Mouse (Mus musculus): ENCODE results near the gene Ccdc158. TPM values are rescaled to one million over a fixed set of nuclear protein-coding genes. Genes with fewer than 3 reads are reported as not detected.

Gene Ccdc158
- under 1 TPM; 0.16 to 0.24 TPM for total RNA-seq (2021)

DNA sequence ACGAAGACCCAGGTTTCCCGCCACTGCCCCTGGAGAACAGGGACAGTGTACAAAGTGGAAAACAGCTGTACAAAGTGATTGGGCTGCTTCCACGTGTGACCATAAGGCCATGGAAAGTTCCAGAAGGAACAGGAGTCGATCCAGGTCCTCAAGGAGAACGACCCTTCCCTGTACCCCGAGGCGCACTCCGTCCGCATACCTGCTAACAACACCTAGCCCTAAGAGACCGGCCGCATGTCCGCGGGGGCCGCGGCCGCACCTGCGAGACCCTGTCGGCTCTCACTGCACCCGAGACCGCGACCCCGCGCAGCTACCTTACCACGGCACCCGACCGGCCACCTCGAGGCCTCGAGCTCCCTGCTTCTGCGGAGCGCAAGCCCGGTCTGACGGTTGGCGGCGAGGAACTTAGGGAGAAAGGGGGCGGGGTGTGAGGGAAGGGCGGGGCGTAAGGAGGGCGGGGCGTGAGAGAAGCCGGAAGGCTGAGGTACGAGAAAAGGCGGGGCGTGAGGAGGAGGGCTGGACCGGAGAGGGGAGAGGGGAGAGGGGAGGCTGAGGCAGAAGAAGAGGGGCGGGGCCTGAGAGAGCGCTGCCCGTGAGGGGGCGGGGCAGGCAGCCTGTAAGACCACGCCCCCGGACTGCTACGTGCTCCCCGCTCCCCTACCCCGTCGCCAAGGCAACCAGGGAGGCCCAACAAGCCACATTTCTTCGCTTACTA is at the start of gene Ccdc158:
TSS of gene Ccdc158 (minus strand) at position 413 of the 715 bp plus-strand sequence.
- DNase-seq, result peak; percentile 71

DNA sequence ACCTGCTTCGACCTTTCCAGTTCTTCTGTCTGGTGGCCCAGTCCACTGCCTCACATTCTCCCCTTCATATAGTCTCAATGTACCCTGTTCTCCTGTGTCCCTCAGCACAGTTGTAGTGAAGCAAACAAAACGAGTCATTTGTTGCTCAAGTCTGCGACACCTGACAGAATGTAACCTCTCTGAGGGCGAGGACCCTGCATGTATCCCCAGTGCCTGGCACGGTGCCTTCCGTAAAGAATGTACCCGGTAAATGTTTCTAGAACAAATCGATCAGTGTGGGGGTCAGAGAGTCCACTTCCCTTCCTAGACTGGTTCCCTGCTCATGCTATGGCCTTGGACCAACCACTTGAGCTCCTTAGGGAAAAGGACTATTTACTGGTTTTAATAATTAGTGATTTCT is 46.5 kb upstream of the Ccdc158 start:
- DNase-seq, result no peak

DNA sequence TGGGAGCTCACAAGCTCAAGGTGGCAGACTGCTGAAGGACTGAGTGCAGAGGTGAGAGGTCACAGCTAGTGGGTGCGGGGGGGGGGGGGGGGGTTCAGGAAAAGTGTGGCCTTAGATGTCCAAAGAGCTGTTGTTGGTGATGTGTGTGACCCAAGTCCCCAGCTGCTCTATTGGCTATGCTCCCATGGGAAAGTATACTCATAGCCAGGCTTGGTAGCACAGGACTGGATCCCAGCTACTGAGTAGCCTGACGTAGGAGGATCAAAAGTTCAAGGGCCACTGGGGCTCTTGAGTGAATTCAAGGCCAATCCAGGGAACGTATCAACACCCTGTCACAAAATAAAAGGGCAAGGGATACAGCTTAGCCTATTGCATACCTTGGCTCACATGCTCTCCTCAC is 43.8 kb upstream of the Ccdc158 start:
- DNase-seq, result no peak

DNA sequence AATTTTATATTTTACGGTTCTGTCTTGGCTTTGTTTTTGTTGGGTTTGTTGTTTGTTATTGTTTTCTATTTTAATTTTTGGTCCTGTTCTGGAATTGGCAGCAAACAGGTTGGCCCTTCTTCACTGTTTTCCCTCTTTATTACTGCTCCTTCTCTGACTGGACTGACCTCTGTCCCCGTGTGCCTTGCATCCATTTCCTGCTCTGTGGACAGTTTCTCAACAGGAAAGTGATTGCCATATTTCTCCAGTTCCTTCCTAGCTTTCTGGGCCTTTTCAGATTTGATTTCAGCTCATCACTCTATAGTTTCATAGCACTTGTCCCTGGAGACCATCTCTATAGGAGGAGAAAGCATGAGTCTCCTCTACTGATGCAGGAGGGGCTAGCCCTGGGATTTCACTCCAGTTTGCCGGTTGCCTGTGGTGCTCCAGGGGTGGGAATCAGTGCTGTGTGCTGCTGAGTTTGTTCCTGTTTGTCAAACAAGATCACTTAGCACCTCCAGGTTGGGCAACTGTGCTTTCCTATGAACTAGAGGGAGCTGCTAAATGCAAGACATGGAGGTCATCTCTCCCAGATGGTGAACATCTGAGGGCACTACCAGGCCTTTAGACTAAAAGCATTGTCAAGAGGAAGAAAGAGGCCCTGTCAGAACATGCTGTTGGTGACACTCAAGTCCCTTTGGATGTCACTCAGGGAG is 42.7 kb upstream of the Ccdc158 start:
- no peak for DNase-seq

DNA sequence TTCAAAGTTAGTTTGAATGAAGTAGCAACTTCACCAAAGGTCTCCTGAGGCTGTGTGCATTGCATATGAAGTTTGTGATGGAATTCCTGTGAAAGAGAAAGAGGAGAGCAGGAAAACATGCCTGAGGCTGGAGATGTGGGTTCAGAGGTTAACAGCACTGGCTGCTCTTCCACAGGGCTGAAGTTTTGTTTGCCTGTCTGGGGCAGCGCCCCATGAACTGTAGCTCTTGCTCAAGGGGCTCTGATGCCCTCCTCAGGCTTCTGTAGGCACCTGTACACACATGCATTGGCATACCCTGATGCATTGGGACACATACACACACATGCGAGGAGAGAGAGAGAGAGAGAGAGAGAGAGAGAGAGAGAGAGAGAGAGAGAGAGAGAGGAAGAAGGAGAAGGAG is 40.8 kb upstream of the Ccdc158 start:
- DNase-seq, result no peak

DNA sequence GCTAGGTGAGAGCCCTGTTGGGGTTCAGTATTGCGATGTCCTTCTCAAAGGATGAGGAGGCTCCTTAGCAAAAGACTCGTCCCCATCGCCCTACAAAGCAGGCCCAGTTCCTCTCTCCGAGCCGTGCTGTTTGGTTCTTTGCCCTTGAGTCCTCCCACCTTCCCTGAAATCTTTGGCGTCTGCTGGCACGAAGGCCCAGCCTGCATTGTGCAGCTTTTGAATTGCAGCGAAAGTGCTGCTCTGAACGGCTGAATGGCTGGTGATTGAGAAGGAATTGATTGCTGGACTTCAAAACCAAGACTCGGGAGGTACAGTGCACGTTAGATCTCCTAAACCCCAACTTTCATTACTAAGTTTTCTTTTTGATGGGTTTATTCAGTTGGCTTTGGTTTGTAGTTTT is 40.2 kb upstream of the Ccdc158 start:
- no peak for DNase-seq

DNA sequence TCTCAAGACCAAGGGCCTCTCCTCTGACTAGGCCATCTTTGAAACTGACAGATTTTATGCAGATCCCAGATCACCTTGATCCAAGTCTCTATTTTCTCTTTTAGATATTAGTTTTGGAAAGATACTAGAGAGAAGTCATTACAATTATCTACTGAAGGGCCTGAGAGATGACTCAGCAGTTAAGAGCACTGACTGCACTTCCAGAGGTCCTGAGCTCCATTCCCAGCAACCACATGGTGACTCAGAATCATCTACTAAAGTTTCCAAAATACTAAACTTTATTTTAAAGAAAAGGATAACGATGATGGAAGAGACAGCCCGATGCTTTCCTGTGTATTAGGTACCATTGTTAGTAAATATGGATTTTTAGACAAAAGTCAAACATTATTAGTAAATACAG is 39.8 kb upstream of the Ccdc158 start:
- no peak for DNase-seq

DNA sequence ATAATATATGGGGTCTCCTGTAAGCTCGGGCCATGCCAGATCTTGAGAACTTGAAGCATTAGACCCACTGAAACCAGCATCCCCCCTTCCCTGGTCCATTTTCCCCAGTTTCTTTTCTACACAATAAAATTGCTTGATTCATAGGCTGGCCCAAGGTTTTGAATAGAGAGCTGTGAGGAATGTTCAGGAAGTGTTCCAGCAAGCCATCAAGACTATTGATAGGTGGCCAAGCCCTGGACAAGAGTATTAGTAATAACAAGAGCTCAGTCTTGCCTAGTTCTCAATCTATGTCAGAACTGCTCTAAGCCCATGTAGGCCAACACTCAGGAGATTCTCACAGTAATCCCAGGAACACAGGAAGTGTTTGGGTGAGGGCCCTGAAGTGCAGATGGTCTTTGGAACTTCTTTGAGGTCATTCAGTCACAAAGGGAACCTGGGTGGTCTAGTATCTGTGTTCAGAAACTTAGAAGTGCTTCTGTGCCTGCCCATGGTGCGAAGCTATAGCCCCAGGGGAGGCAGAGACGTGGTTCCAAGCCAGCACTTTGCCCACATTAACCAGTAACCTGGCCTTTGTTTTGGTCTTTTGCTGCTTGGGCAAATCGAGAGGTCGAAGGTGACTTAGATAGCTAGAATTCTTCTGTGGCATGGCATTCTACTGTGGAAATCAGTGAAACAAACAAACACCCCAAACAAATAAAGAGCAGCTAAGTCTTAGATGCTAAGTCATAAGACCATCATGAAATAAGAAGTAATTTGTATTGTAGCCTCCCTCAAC is 37.7 kb upstream of the Ccdc158 start:
- DNase-seq, result no peak

DNA sequence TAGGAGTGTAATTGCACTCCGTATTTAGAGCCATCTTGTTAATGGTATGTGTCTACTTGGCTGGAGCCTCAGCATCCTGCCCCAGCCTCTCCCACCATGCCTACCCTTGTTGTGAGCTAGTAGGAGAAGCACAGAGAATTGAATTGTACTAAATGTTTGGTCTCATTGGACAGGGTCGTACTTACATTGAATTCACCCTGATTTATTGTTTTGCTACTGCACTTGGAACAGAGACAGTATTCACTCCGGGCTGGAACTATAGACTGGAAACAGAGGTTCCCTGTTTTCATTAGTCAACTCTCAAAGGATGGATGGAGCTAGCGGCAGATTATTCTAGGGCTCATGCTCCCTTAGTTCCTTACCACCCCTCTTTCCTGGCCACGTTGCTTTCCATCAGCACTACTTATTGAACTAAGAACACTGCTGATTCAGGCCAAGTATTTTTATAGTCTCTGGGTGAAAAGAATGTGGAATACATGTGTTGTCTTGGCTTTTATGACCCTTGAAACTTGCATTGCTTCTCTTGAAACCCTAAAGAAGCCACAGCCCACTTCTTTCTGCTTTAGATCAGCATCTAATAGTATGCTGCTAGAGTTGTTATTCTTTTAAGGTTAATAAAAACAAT is 36.7 kb upstream of the Ccdc158 start:
- DNase-seq, result no peak

DNA sequence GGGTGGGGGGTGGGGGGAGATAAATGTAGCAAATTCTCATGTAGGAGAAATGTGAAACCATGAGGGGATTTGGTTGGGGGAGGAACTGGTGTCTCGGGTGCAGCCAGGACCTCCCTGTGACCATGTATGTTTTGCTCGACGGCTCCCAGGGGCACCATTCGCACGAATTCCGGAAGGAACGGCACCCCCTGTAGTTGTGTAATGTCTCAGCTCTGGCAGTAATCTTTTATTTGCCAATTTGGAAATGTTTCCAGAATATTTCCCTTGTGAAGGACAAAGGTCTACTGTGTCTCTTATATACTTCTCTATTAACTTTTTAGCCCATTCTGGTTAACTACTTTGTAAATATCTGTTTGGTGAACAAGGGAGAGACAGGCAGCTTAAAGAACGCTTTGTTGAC is 35.7 kb upstream of the Ccdc158 start:
- DNase-seq, result no peak

DNA sequence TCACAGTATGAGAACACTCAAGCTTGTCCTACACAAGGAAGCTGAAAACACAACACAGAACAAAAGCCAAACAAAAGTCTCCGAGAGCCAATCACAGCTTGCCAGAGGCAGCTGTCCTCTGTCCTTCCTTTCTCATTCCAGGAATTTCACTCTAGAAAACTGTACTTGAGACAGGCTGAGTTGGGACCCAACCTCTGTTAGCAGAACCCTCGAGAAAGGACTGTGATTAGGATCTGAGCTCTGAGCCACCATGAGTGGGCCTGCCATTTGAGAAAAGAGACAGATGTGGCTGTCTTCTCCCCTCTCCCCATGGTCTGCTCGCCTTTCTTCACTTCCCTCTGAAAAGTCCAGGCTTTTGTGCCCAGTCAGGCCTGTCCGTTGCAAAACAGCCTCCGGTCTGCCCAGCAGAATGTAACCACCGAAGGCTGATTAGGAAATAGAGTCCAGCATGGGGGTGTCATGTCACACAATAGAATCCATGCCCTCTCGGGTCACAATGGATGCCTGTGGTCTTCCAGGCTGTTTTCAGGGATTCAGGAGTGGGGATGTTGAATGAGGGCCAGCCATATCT is 32.9 kb upstream of the Ccdc158 start:
- DNase-seq, result no peak

DNA sequence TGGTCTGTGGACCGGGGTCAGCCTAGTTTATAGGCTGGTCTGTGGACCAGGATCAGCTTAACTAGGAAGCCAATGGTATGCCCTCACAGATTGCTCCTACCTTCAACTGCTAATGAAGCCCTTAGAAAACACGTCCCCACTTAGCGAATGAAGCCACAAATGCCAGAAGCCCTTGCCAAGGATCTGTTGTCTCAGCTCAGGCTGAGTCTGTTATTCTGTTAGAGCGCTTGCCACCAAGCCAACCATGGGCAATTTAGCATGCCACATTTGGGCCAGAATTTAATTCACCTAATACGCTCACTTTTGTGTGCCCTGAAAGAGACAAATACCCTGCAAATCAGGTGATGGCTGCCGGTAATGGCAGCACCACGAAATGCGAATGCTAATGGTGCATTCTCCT is 28.6 kb upstream of the Ccdc158 start:
- DNase-seq, result no peak

DNA sequence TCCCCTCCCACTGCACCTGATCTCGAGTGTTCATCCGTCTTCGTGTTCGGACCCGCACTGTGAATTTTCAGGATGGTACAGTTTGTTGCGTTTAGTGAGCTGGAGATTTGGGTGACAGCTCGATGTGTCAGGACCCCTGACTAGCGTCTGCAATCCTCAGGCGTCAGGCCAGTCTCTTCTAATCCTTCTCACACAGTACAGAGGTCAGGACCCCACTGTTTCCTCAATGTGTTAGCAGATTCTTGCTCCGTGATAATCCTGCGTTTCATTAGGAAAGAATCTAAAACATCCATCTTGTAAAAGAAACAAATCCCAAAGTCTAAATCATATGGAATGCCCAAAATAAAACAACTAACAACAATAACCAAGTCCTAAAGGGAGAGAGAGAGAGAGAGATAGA is 26.7 kb upstream of the Ccdc158 start:
- no peak for DNase-seq

DNA sequence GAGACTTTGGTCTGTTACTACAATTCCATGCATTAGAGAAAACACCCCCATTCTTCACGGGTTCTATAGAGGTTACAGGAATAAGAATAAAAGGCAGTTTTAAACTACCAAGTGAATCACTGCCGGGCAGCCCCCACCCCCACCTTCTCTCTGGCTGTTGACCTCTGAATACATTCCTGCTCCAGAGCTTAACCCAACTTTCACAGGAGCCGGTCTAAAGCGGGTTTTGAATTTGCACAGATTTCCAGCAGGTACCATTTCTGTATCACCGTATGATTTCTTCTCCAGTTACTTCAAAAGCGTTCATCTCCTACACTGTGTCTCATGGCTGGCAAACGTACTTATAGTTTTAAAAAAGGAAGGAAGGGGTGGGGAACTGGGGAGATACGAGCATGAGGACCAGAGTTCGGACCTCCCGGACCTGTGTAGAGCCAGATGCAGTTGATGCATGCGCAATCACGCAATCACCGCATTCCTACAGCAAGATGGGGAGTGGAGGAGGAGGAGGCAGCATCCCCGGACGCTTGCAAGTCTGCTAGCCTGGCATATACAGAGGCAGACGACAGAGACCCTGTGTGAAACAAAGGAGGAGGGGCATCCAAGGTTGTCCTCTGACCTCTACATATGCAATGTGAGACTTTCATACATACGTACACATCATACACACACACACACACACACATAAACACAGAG is 23.9 kb upstream of the Ccdc158 start:
- DNase-seq, result no peak

DNA sequence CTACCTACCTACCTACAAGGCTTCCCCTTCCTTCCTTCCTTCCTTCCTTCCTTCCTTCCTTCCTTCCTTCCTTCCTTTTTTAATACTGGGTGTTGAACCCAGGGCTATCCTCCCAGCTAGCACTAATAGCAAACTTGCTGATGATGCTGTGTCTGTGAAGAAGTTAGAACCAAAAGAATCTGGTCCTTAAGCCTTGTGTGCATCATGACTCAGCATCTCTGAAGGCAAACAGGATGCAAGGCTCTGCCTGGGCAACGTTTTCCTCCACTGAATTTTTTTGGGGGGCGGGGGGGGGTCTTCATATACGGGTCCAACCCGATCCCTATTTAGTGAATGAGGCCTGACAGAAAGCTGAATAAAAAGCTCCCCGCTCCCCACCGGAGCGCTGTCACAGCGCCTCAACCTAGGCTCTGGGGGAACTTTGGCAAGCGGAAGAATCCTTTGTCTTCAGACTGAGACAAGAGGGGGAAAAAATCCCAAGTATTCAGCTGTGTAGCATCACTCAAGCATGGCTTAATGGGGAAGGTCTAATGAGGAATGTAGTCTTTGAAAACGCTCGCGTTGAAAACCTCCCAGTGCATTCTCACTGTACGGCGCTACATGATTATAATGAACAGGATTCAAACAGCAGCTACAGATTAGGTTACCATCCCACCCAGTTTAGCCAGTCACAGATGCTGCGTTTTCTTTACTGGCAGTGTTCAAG is 23.2 kb upstream of the Ccdc158 start:
- no peak for DNase-seq

DNA sequence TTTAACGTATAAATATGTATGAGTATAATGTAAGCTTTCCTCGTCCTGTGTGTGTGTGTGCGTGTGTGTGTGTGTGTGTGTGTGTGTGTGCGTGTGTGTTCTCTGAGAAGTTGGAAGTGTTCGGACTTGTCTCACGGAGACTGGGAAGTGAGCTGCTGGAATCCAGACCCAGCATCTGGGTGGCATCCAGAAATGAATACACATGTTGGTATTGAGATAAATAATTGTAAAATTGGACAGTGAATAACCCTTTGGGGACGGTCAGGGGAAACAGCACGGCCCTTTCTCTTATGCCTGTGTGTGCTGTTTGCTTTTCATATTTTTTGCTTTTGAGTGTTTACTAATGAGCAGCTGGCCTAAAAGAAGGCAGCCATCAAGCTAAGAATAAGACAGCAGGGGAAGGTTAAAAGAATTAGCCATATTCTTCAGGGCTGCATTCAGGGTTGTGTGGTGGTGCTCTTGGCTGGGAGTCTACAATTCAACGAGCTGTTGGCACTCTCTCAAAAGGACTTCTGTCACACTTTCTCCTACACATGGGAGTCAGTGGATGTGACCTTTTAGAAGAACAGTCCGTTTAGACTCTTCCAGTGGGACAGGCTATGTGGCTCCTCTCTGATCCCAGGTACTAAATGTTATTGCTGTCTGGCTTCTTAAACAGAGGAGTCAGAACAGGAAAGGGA is 19.4 kb upstream of the Ccdc158 start:
- peak; percentile 16 for DNase-seq

DNA sequence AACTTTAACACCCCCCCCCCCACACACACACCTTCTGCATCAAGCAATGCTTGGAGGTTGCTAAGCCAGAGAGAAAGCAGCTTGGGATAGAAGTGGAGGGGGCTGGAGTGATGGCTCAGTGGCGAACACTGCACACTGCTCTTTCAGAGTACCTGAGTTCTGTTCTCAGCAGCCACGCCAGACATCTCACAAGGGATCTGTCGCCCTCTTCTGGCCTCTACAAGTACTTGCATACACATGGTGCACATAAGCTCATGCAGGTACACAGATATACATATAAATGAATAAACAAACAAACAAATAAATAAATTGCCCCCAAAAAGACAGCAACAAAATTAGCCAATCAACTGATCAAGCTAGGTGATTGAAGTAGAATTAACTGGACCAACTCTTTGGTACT is 18.7 kb upstream of the Ccdc158 start:
- no peak for DNase-seq

DNA sequence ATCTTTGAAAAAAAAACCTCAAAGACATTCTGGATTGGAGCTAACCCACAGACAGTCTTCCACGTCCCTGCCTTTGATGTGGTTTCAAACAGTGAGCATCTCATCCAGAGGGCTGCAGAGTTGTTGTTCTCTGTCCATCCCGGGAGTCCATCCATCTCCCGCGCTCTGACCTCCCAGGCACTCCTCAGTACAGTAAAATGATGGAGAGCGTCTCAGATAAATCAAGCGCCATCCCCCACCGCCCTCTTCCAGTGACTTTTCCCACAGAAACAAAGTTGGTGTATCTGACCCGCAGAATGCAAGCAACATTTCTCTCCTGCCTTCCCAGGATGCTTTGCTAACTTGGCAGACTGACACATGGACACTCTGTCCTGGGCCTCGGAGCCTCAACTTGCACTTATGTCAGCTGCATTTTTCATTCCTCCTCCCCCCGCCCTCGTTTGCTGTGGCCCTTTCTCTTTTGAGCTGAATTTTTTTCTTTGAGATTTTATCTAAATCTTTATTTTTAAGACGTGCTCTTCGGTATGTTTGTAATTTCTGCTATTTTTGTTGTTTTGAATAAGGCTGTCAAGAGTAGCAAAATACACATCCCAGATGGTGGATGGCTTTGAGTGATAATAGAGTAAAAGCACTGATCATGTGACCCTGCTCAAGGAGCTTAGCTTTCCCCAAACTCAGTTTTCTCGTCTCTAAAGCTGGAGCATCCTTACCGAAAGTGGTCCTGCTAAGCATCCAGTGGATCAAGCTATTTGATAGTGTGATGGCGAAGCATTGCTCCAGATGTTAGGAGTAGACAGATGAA is 17.3 kb upstream of the Ccdc158 start:
- no peak for DNase-seq

DNA sequence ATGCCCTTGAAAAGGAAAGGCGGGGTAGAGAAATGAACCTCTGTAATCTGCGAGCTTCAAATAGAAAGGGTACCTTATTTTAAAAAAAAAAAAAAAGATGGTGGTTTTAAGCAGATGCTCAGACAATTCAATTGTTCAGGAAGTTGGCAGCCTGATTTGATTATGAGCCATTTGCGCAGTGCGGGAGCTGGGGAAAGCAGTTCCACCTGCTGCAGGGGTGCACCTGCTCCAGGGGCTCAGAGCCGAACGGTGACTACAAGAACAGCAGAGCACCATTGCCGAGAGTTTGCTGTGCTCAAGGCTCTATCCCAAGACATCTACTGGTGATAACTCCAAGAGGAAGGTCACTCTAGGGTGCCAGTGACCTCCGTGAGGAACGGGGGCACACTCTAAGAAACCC is 13.5 kb upstream of the Ccdc158 start:
- no peak for DNase-seq

DNA sequence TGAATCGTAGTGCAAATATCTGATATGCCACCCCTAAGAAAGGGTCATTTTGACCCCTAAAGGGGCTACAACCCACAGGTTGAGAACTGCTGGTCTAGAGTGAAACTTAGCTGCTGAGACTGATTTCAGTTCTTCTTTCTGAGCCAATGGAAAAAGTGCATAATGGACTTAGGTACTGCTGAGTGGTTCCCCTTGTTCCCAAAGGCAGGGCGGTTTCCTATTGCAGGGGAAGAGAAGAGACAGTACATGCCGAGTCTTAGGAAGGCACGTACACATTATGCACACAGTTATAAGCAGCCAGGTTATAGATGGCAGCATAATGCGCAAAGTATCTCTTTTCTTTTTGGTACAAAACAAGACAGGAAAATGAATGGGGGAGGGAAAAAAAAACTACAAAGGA is 13.1 kb upstream of the Ccdc158 start:
- no peak for DNase-seq
